Mouse (Mus musculus): ENCODE results near the gene Gm21293.
"Not testable (repeated sequence)": the region's sequence is repeated elsewhere in the genome, so short reads cannot be mapped to it uniquely, and the experiment has no call there.

- TF ChIP-seq HCFC1 (IDR thresholded peaks at IDR 0.05; ENCODE audit: borderline replicate concordance, insufficient read depth, low read length); CHD2 (IDR thresholded peaks at IDR 0.05; ENCODE audit: low read depth, low read length); ZNF384 (IDR thresholded peaks at IDR 0.05; ENCODE audit: low read depth, low read length); MAFK (IDR thresholded peaks at IDR 0.05; ENCODE audit: insufficient read depth, low read depth, low read length); ZC3H11A (IDR thresholded peaks at IDR 0.05; ENCODE audit: borderline replicate concordance, low read depth, low read length): not testable (repeated sequence)
These were observed 33.9 kb downstream of the Gm21293 start, which contains the start of gene Gm21312 for GRCm38 (mm10) chr10:104176724-104177123.

All from ES-E14 (cell line).